Mouse (Mus musculus) cerebellum, postnatal 25 days (tissue): ENCODE measurements at regions not wholly inside any gene's neighbourhood (a gene's known extent, or its start where the extent isn't known, plus 50 kb on each side); places are given as distances from the start of the nearest gene placed in this dataset.
A peak's percentile ranks its signal among the peaks of the same experiment; 100 is the strongest.
"Not testable (repeated sequence)": the region's sequence is repeated elsewhere in the genome, so short reads cannot be mapped to it uniquely, and the experiment has no call there.

Experiments used
- DNase-seq, 2 experiments: peaks; one replicate each; pipeline ENCODE4 v3.0.0; 2021; ENCODE audit warnings: mixed read lengths in 2 of 2

- DNase-seq, result no peak
Measured at GRCm38 (mm10) chr6:20555320-20555883, 659.9 kb upstream of the Kcnd2 start.

- peak; percentile 23 to 35 for DNase-seq
Measured at GRCm38 (mm10) chr6:20572621-20573020, 642.7 kb upstream of the Kcnd2 start.

GRCm38 (mm10) chr6:20574734-20575133, 640.6 kb upstream of the Kcnd2 start:
- DNase-seq, result no peak

GRCm38 (mm10) chr6:20598783-20599182, 616.5 kb upstream of the Kcnd2 start:
- no peak for DNase-seq

GRCm38 (mm10) chr6:20604170-20604569, 611.1 kb upstream of the Kcnd2 start:
- DNase-seq, result peak; percentile 87 to 88

GRCm38 (mm10) chr6:20620476-20620875, 594.8 kb upstream of the Kcnd2 start:
- DNase-seq, result no peak

- no peak for DNase-seq
Measured at GRCm38 (mm10) chr6:20626382-20626781, 588.9 kb upstream of the Kcnd2 start.

GRCm38 (mm10) chr6:20627071-20627470, 588.2 kb upstream of the Kcnd2 start:
- no peak for DNase-seq

- peak; percentile 78 to 87 for DNase-seq
Measured at GRCm38 (mm10) chr6:20640301-20640700, 575.0 kb upstream of the Kcnd2 start.

GRCm38 (mm10) chr6:20641375-20641774, 573.9 kb upstream of the Kcnd2 start:
- peak; percentile 85 to 91 for DNase-seq

GRCm38 (mm10) chr6:20641851-20642250, 573.5 kb upstream of the Kcnd2 start:
- DNase-seq, result peak; percentile 52 to 54

GRCm38 (mm10) chr6:20657042-20657441, 558.3 kb upstream of the Kcnd2 start:
- DNase-seq, result no peak

GRCm38 (mm10) chr6:20673219-20673618, 542.1 kb upstream of the Kcnd2 start:
- no peak for DNase-seq

GRCm38 (mm10) chr6:20686447-20687238, 528.7 kb upstream of the Kcnd2 start:
- not testable (repeated sequence) for DNase-seq

- DNase-seq, result not testable (repeated sequence)
Measured at GRCm38 (mm10) chr6:20687239-20687575, 528.1 kb upstream of the Kcnd2 start.

GRCm38 (mm10) chr6:20725948-20726347, 489.4 kb upstream of the Kcnd2 start:
- DNase-seq, result no peak

GRCm38 (mm10) chr6:20739095-20739494, 476.2 kb upstream of the Kcnd2 start:
- peak; percentile 32 to 34 for DNase-seq

GRCm38 (mm10) chr6:20740406-20740805, 474.9 kb upstream of the Kcnd2 start:
- DNase-seq, result peak; percentile 54 to 77

- DNase-seq, result no peak
Measured at GRCm38 (mm10) chr6:20741240-20741639, 474.1 kb upstream of the Kcnd2 start.

GRCm38 (mm10) chr6:20757240-20757639, 458.1 kb upstream of the Kcnd2 start:
- DNase-seq, result peak; percentile 76 to 84

GRCm38 (mm10) chr6:20761300-20761699, 454.0 kb upstream of the Kcnd2 start:
- no peak for DNase-seq

- DNase-seq, result no peak
Measured at GRCm38 (mm10) chr6:20775872-20776271, 439.4 kb upstream of the Kcnd2 start.
